Mouse (Mus musculus) lung, embryonic 15.5 days (tissue): ENCODE measurements around the gene Arhgap18. TPM values are rescaled to one million over a fixed set of nuclear protein-coding genes. Genes with fewer than 3 reads are reported as not detected.
A peak's percentile ranks its signal among the peaks of the same experiment; 100 is the strongest.

Experiments used
- ATAC-seq: fragments of 200-750 bp; cut with Nextera tagmentation; 2 replicates; pipeline ENCODE4 v1.8.0; 2017; ENCODE audit warnings: moderate number of reproducible peaks, borderline replicate concordance; ENCODE audit not compliant: low FRiP score, low TSS enrichment; ENCODE audit errors: extremely low read depth
- H3K27ac ChIP-seq: fragments of 300-500 bp; sonication (generic); 2 replicates; pipeline ENCODE4 v1.5.1; 2015; ENCODE audit warnings: moderate library complexity, mild to moderate bottlenecking, inconsistent platforms
- H3K27me3 ChIP-seq: fragments of 300-500 bp; sonication (generic); 2 replicates; pipeline ENCODE4 v1.6.1; 2015; ENCODE audit warnings: inconsistent platforms
- H3K36me3 ChIP-seq: fragments of 300-500 bp; sonication (generic); 2 replicates; pipeline ENCODE4 v1.6.1; 2015; ENCODE audit warnings: inconsistent platforms
- H3K4me1 ChIP-seq: fragments of 300-500 bp; sonication (generic); 2 replicates; pipeline ENCODE4 v1.6.1; 2015; ENCODE audit warnings: inconsistent platforms
- H3K4me2 ChIP-seq: fragments of 300-500 bp; sonication (generic); 2 replicates; pipeline ENCODE4 v1.6.1; 2015; ENCODE audit warnings: inconsistent platforms, mild to moderate bottlenecking, moderate library complexity
- H3K4me3 ChIP-seq: fragments of 300-500 bp; sonication (generic); 2 replicates; pipeline ENCODE4 v1.5.1; 2015; ENCODE audit warnings: mild to moderate bottlenecking, inconsistent platforms
- H3K9ac ChIP-seq: fragments of 300-500 bp; sonication (generic); 2 replicates; pipeline ENCODE4 v1.6.1; 2015; ENCODE audit warnings: inconsistent platforms
- H3K9me3 ChIP-seq: fragments of 300-500 bp; sonication (generic); 2 replicates; pipeline ENCODE4 v1.6.1; 2016; ENCODE audit warnings: inconsistent platforms
- WGBS: fragments of 180-500 bp; shearing (Covaris S2); methylation state at CpG from one replicate; pipeline ENCODE4 v1.1.7; 2015; 5-methylcytosine and 5-hydroxymethylcytosine counted together
- polyA plus RNA-seq: library from polyadenylated mRNA; unstranded; fragments of >200 nt; fragmentation: Nextera tagmentation; extraction: Ambion mirVana; gene quantifications from 2 replicates; pipeline ENCODE4 v1.2.1, GENCODE M21; 2015

The Arhgap18 gene
- polyA plus RNA-seq, 1 experiment from 2014 or later = 50.5 TPM

DNA sequence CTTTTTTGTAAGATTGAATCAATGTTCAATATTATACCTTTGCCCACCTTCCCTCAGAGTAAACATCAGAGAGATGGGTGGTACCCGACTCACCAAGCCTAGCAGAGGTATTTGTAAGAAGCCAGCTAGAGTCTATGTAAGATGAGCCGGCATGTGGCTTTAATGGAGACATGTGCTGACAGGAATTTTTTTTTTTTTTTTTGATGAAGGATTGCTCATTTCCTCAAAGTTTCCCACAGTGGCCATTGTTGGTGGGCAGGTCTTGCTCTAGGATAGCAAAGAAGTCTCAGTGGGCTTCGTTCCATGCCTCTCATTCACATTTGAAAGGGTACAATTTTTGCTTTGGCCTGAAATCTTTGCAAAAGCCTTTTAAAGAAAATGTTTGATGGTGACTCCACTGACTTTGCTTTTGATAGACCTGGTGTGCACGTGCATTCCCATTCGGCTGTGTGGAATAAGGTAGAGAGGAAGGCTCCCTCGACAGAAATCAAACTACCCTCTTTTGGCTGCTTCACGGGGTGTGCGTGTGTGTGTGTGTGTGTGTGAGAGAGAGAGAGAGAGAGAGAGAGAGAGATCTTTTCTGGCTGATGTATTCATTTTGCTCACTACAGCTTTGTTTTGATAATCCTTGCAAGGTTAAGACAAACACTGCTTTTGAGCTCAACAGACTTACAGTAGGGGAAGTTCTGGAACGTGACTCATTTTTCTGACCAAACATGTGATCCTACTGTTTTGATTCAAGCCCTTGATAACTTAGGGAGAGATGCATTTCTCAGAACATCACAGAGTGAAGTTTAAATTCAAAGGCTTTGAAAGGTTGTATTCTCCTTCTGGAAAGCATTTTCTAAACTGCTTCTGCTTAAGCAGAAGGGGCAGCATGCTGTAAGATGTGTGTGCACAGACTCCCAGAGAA is 9.0 kb downstream of the Arhgap18 start:
- no peaks in the 10 kb centered on the region for H3K27me3 ChIP-seq
- ATAC-seq = no peak
- H3K9me3 ChIP-seq = no peaks in the 10 kb centered on the region
- no peak overlapping the region for H3K9ac ChIP-seq
- H3K4me3 ChIP-seq = no peak overlapping the region
- no peak overlapping the region for H3K4me2 ChIP-seq
- 49% methylated on average over 9 of the region's 9 CpGs for WGBS
- H3K27ac ChIP-seq = 0 out of 2 replicates have a peak overlapping the region, but pooled peaks have one; percentile 29
- no peaks in the 10 kb centered on the region for H3K36me3 ChIP-seq
- H3K4me1 ChIP-seq = 0 out of 2 replicates have a peak, but pooled peaks cover 3% of the 10 kb centered on the region

DNA sequence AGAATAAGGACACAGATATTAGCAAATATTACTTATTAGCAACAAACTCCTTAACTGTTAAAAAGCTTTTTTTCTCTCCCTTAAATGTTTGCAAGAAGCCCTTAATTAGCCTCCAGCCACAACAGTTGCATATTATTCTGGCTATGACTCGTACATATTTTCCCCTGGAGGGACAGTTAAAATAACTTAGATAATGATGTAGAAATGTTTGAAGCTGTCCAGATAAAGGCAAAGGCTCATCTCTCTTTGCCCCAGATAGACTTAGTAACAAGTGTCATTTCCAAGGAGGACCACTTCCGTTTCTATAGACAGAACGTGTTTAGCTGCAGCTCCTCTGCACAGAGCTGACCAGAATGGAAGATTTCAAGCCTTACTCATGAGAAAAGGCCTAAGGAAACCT is 14.0 kb downstream of the Arhgap18 start:
- Histone ChIP-seq H3K27me3 (no peaks in the 10 kb centered on the region), H3K36me3 (no peaks in the 10 kb centered on the region), H3K9ac (no peak overlapping the region), H3K4me3 (no peak overlapping the region), H3K4me1 (peaks cover 4% of the 10 kb centered on the region; the same call in 1 of the 2 replicates), H3K4me2 (no peak overlapping the region), H3K27ac (no peak overlapping the region), H3K9me3 (no peaks in the 10 kb centered on the region)
- WGBS = 65% methylated on average over 3 of the region's 3 CpGs
- no peak for ATAC-seq

- no peak for ATAC-seq
- Histone ChIP-seq H3K27ac (no peak overlapping the region), H3K4me1 (peaks cover 3% of the 10 kb centered on the region; the same call in 1 of the 2 replicates), H3K9me3 (no peaks in the 10 kb centered on the region), H3K9ac (no peak overlapping the region), H3K4me2 (no peak overlapping the region), H3K27me3 (no peaks in the 10 kb centered on the region), H3K36me3 (no peaks in the 10 kb centered on the region), H3K4me3 (no peak overlapping the region)
- 52% methylated on average over 2 of the region's 2 CpGs for WGBS
These were observed 15.7 kb downstream of the Arhgap18 start for GRCm38 (mm10) chr10:26768943-26769342.

- H3K27me3 ChIP-seq = no peaks in the 10 kb centered on the region
- peaks cover 8% of the 10 kb centered on the region; the same call in 1 of the 2 replicates for H3K4me1 ChIP-seq
- H3K9ac ChIP-seq = no peak overlapping the region
- H3K27ac ChIP-seq = no peak overlapping the region
- no peaks in the 10 kb centered on the region for H3K9me3 ChIP-seq
- 83% methylated on average over 8 of the region's 8 CpGs for whole genome bisulfite sequencing
- H3K4me3 ChIP-seq = no peak overlapping the region
- ATAC-seq = no peak
- no peak overlapping the region for H3K4me2 ChIP-seq
- no peaks in the 10 kb centered on the region for H3K36me3 ChIP-seq
These were observed 16.8 kb downstream of the Arhgap18 start for GRCm38 (mm10) chr10:26770035-26770434.

DNA sequence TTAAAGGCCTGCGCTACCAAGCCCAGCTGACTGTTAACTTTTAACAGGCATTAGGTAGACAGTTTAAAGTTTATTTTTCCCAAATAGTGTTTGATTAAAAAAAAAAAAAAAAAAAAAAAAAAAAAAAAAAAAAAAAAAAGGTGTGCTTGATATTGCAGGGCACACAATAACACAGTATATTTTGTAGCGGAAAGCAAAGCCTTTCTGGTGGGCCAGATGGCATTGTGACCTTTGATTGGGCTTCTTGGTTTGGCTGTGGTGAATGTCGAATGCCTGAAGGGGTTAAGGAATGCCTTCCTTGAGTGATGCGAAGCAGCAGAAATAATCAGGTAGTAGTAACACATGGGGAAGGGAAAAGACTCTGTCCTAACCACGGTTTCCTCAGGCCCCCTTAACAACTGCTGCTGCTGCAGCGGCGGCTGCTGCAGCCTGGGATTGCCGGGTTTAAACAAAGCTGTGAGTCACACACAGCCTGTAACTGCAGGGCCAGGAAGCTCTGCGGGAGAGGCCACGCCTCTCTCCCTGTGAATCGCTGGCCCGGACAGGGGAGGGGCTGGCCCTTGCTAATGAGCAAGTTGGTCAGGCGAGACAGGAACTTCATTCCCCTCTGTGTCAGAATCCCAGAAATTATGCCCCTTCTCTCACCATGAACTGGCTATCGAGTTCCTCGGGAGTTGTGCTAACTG is 18.9 kb downstream of the Arhgap18 start:
- Histone ChIP-seq H3K9me3 (no peaks in the 10 kb centered on the region), H3K9ac (peak overlapping the region; percentile 49), H3K4me1 (peaks cover 14% of the 10 kb centered on the region; the same call in 1 of the 2 replicates), H3K27ac (peak overlapping the region; percentile 97), H3K4me3 (peak overlapping the region; percentile 60), H3K4me2 (peak overlapping the region; percentile 82), H3K36me3 (no peaks in the 10 kb centered on the region), H3K27me3 (no peaks in the 10 kb centered on the region)
- 5% methylated on average over 15 of the region's 15 CpGs for WGBS
- ATAC-seq = peak; percentile 97

GRCm38 (mm10) chr10:26772624-26773540 is 19.7 kb downstream of the Arhgap18 start:
- peak overlapping the region; percentile 49 for H3K9ac ChIP-seq
- H3K36me3 ChIP-seq = no peaks in the 10 kb centered on the region
- 2% methylated on average over 22 of the region's 22 CpGs for WGBS
- peaks cover 16% of the 10 kb centered on the region; the same call in 1 of the 2 replicates for H3K4me1 ChIP-seq
- peak overlapping the region; percentile 97 for H3K27ac ChIP-seq
- peak overlapping the region; percentile 82 for H3K4me2 ChIP-seq
- no peaks in the 10 kb centered on the region for H3K27me3 ChIP-seq
- H3K9me3 ChIP-seq = no peaks in the 10 kb centered on the region
- ATAC-seq = peak; percentile 92
- H3K4me3 ChIP-seq = peak overlapping the region; percentile 60

GRCm38 (mm10) chr10:26773541-26773940 is 20.3 kb downstream of the Arhgap18 start:
- 35% methylated on average over 5 of the region's 5 CpGs for whole genome bisulfite sequencing
- Histone ChIP-seq H3K4me2 (peak overlapping the region; percentile 82), H3K9me3 (no peaks in the 10 kb centered on the region), H3K4me1 (peaks cover 16% of the 10 kb centered on the region; the same call in 1 of the 2 replicates), H3K27ac (peak overlapping the region; percentile 97), H3K27me3 (no peaks in the 10 kb centered on the region), H3K4me3 (peak overlapping the region; percentile 60), H3K9ac (peak overlapping the region; percentile 49), H3K36me3 (no peaks in the 10 kb centered on the region)
- ATAC-seq = no peak

- H3K4me2 ChIP-seq = peak overlapping the region; percentile 82
- H3K4me1 ChIP-seq = peaks cover 16% of the 10 kb centered on the region; the same call in 1 of the 2 replicates
- H3K9ac ChIP-seq = no peak overlapping the region
- H3K27ac ChIP-seq = peak overlapping the region; percentile 97
- peak overlapping the region; percentile 60 for H3K4me3 ChIP-seq
- H3K27me3 ChIP-seq = no peaks in the 10 kb centered on the region
- H3K9me3 ChIP-seq = no peaks in the 10 kb centered on the region
- 56% methylated on average over 1 of the region's 1 CpGs for WGBS
- H3K36me3 ChIP-seq = no peaks in the 10 kb centered on the region
- ATAC-seq = no peak
These were observed 21.0 kb downstream of the Arhgap18 start for GRCm38 (mm10) chr10:26774266-26774665.

DNA sequence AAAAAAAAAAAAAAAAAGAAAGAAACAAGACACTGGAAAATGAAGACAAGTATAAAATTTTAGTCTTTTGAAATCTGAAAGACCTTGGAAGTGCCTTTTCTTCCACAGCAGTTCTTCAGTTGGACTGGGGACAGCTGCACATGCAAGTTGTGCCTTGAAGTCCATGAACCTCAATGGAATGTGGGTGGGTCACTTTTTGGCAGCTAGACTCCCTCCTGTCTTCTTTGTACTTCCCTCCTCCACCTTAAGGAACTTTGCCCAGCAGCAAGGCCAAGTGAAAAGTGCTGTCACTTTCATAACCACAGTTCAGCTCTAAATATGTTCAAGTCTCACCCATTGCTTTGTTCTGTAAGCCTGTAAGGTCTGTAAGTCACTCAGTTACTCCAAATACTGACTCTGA is 23.2 kb downstream of the Arhgap18 start:
- peaks cover 24% of the 10 kb centered on the region for H3K4me1 ChIP-seq
- no peak overlapping the region for H3K27ac ChIP-seq
- H3K27me3 ChIP-seq = no peaks in the 10 kb centered on the region
- H3K4me2 ChIP-seq = no peak overlapping the region
- no peaks in the 10 kb centered on the region for H3K9me3 ChIP-seq
- ATAC-seq = no peak
- H3K36me3 ChIP-seq = no peaks in the 10 kb centered on the region
- H3K4me3 ChIP-seq = no peak overlapping the region
- H3K9ac ChIP-seq = no peak overlapping the region

GRCm38 (mm10) chr10:26780581-26780980 is 27.4 kb downstream of the Arhgap18 start:
- no peak overlapping the region for H3K4me3 ChIP-seq
- no peak for ATAC-seq
- H3K36me3 ChIP-seq = no peaks in the 10 kb centered on the region
- H3K27me3 ChIP-seq = no peaks in the 10 kb centered on the region
- no peaks in the 10 kb centered on the region for H3K9me3 ChIP-seq
- H3K4me2 ChIP-seq = no peak overlapping the region
- 0 out of 2 replicates have a peak overlapping the region, but pooled peaks have one; percentile 9 for H3K27ac ChIP-seq
- peaks cover 16% of the 10 kb centered on the region; the same call in 1 of the 2 replicates for H3K4me1 ChIP-seq
- H3K9ac ChIP-seq = no peak overlapping the region
- WGBS = 22% methylated on average over 3 of the region's 3 CpGs

- ATAC-seq = no peak
These were observed 36.5 kb downstream of the Arhgap18 start for GRCm38 (mm10) chr10:26789680-26790079.

More at GRCm38 (mm10) chr10:26789680-26790079, 36.5 kb downstream of the Arhgap18 start:
- Histone ChIP-seq H3K27me3 (no peaks in the 10 kb centered on the region), H3K4me3 (no peak overlapping the region), H3K9me3 (no peaks in the 10 kb centered on the region), H3K36me3 (no peaks in the 10 kb centered on the region), H3K4me2 (no peak overlapping the region), H3K27ac (no peak overlapping the region), H3K4me1 (peaks cover 7% of the 10 kb centered on the region; the same call in 1 of the 2 replicates), H3K9ac (no peak overlapping the region)
- 83% methylated on average over 2 of the region's 2 CpGs for WGBS
